Comparison of ENCODE assay signal across 9 mouse cellular contexts in the genomic region with DNA sequence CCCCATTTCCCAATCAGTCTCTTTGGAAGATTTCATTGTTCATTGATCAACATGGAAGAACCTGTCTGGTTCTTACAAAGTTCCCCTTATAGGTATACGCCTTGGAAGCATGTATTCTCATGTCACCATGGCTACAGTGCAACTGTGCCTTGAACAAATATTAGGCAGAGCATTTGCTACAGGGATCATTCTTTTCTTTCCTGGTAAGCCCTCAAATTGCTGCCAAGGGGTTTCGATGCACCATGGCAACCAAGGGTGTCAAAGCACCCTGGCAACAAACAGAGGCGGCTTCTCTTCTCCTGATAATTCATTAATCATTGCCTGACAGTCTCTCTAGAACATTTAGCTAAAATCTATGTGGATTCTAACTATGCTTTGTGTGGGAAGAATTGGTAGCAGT. TPM values are rescaled to one million over a fixed set of nuclear protein-coding genes. Genes with fewer than 3 reads are reported as not detected.
A peak's percentile ranks its signal among the peaks of the same experiment; 100 is the strongest.
DNase-seq lines count a peak whose midpoint lies in the region; ATAC-seq and TF ChIP-seq lines count a peak whose summit lies in the region.
"Had no signal": no experiment of that assay in that cellular context is flagged by ENCODE, and none has a peak within 500 bp of the region (broad histone marks: within the 10 kb centered on the region; RNA-seq: fewer than 3 reads in every experiment).

No protein-coding gene starts in this region.

- ATAC-seq in forebrain, postnatal 0 days, result peak; percentile 97
- no peak for ATAC-seq in inflammation-experienced regulatory T-cells, adult 6 months

- H3K9ac ChIP-seq in forebrain, postnatal 0 days, result no peak overlapping the region

- no peaks in the 10 kb centered on the region for H3K9me3 ChIP-seq in forebrain, postnatal 0 days (ENCODE audit: low read length)
- H3K9me3 ChIP-seq: megakaryocyte, embryonic 14.5 days had no signal

- no peaks in the 10 kb centered on the region for H3K36me3 ChIP-seq in forebrain, postnatal 0 days (ENCODE audit: insufficient read depth)

- TF ChIP-seq CTCF in forebrain, postnatal 0 days (IDR thresholded peaks at IDR 0.05; ENCODE audit: low read depth), result no peak
- no peak for TF ChIP-seq CTCF in gastrocnemius, adult 2 months (IDR thresholded peaks at IDR 0.05)

- peak; percentile 20 to 23 for DNase-seq in frontal cortex, postnatal 14 days (ENCODE audit: low spot score in 2 of 2)
- no peak for DNase-seq in frontal cortex, postnatal 25 days (ENCODE audit: low spot score in 2 of 2)
- peak; percentile 78 for DNase-seq in forebrain, postnatal 0 days
- peak; percentile 49 to 53 for DNase-seq in left cerebral cortex, postnatal 14 days (ENCODE audit: low spot score in 2 of 2)
- DNase-seq in right cerebral cortex, postnatal 25 days, result peak; percentile 13
- DNase-seq in urinary bladder, postnatal 14 days (ENCODE audit: low spot score), result no peak
- DNase-seq in gastrocnemius, adult 2 months, result no peak

- no peak overlapping the region for H3K4me2 ChIP-seq in forebrain, postnatal 0 days (ENCODE audit: low read depth)

- 8% methylated on average over 3 of the region's 3 CpGs for WGBS in forebrain, postnatal 0 days

- H3K27ac ChIP-seq in forebrain, postnatal 0 days (ENCODE audit: low read depth, low read length), result peak overlapping the region; percentile 69; the same call in 1 of the 2 replicates
- no peak overlapping the region for H3K27ac ChIP-seq in gastrocnemius, adult 2 months

- no peak overlapping the region for H3K4me3 ChIP-seq in forebrain, postnatal 0 days (ENCODE audit: low read depth, low read length)
- H3K4me3 ChIP-seq in gastrocnemius, adult 2 months, result no peak overlapping the region
- H3K4me3 ChIP-seq: megakaryocyte, embryonic 14.5 days had no signal

- intact Hi-C loops in left cerebral cortex, postnatal 14 days (cut with DNase I), result no loop called here
- intact Hi-C loops in gastrocnemius, adult 2 months (cut with DNase I), result no loop called here

- no peaks in the 10 kb centered on the region for H3K4me1 ChIP-seq in forebrain, postnatal 0 days (ENCODE audit: insufficient read depth)
- H3K4me1 ChIP-seq: megakaryocyte, embryonic 14.5 days had no signal

- no peaks in the 10 kb centered on the region for H3K27me3 ChIP-seq in forebrain, postnatal 0 days (ENCODE audit: insufficient read depth, low read length)
- H3K27me3 ChIP-seq: megakaryocyte, embryonic 14.5 days had no signal

RNA-seq across cellular contexts. Expression of gene Smpdl3a, which starts 28.3 kb away (rescaled TPM):
- 31.0 and 32.5 TPM in 2 replicates for total RNA-seq in forebrain, postnatal 0 days (2014; rRNA removed)
- 37.0 and 38.6 TPM in 2 replicates for polyA plus RNA-seq in forebrain, postnatal 0 days (2015; fragmentation: Nextera tagmentation; extraction: Ambion mirVana)
- 10 to 100 TPM; 22.6 to 24.8 TPM for total RNA-seq in left cerebral cortex, postnatal 14 days (2021)
- polyA plus RNA-seq in inflammation-experienced regulatory T-cells, adult 6 months (2017; shearing (Covaris generic)), result 100 to 1,000 TPM; 110 to 180 (median 175) TPM
- total RNA-seq in gastrocnemius, adult 2 months (2021), result 10 to 100 TPM; 66.4 to 74.7 TPM

RNA-seq across cellular contexts. Expression of gene Fabp7, which starts 37.8 kb away (rescaled TPM):
- total RNA-seq in forebrain, postnatal 0 days (2014; rRNA removed), result 1,177 and 1,333 TPM in 2 replicates
- polyA plus RNA-seq in forebrain, postnatal 0 days (2015; fragmentation: Nextera tagmentation; extraction: Ambion mirVana), result 2,604 and 2,926 TPM in 2 replicates
- 100 to 1,000 TPM; 162 to 165 TPM for total RNA-seq in left cerebral cortex, postnatal 14 days (2021)
- polyA plus RNA-seq in inflammation-experienced regulatory T-cells, adult 6 months (2017; shearing (Covaris generic)), result not detected
- total RNA-seq in gastrocnemius, adult 2 months (2021), result not detected

Comparison
In these comparisons a context has a peak if more than half of its experiments do, and no peak if none do; other contexts are left out.
1. DNase-seq: peak in frontal cortex, postnatal 14 days (2 of 2), forebrain, postnatal 0 days (single experiment), left cerebral cortex, postnatal 14 days (2 of 2) and right cerebral cortex, postnatal 25 days (single experiment); none in frontal cortex, postnatal 25 days (0 of 2), urinary bladder, postnatal 14 days (single experiment) and gastrocnemius, adult 2 months (single experiment).
2. RNA of gene Fabp7, which starts 37.8 kb away (total RNA-seq): 1,177 to 1,333 TPM in forebrain, postnatal 0 days and 162 to 165 TPM in left cerebral cortex, postnatal 14 days; not detected in gastrocnemius, adult 2 months; every median in the first group is over 100 times any median in the second.